Mouse (Mus musculus) liver, embryonic 13.5 days (tissue): Measurements from ENCODE around the gene Gda. TPM values are rescaled to one million over a fixed set of nuclear protein-coding genes. Genes with fewer than 3 reads are reported as not detected.

Experiments
- ATAC-seq: fragments of 200-750 bp; cut with Nextera tagmentation; 2 replicates; pipeline ENCODE4 v1.8.0; 2017; ENCODE audit warnings: low read depth, mild to moderate bottlenecking, moderate number of reproducible peaks, moderate library complexity
- DNase-seq: peaks from one replicate; pipeline ENCODE4 v3.0.0; 2022
- H3K27ac ChIP-seq: fragments of 300-500 bp; sonication (generic); 2 replicates; pipeline ENCODE4 v1.5.1; 2015; ENCODE audit warnings: moderate library complexity, mild to moderate bottlenecking, inconsistent platforms
- H3K27me3 ChIP-seq: fragments of 300-500 bp; sonication (generic); 2 replicates; pipeline ENCODE4 v1.6.1; 2015; ENCODE audit warnings: mild to moderate bottlenecking, inconsistent platforms
- H3K36me3 ChIP-seq: fragments of 300-500 bp; sonication (generic); 2 replicates; pipeline ENCODE4 v1.6.1; 2015; ENCODE audit warnings: mild to moderate bottlenecking, inconsistent platforms
- H3K4me1 ChIP-seq: fragments of 300-500 bp; sonication (generic); replicated peaks from 2 replicates; pipeline ENCODE4 v1.6.1; 2015; ENCODE audit warnings: inconsistent platforms
- H3K4me2 ChIP-seq: fragments of 300-500 bp; sonication (generic); 2 replicates; pipeline ENCODE4 v1.6.1; 2015; ENCODE audit warnings: inconsistent platforms, mild to moderate bottlenecking, moderate library complexity
- H3K4me3 ChIP-seq: fragments of 300-500 bp; sonication (generic); replicated peaks from 2 replicates; pipeline ENCODE4 v1.5.1; 2015; ENCODE audit warnings: mild to moderate bottlenecking, inconsistent platforms
- H3K9ac ChIP-seq: fragments of 300-500 bp; sonication (generic); 2 replicates; pipeline ENCODE4 v1.6.1; 2015; ENCODE audit warnings: mild to moderate bottlenecking, inconsistent platforms
- H3K9me3 ChIP-seq: fragments of 300-500 bp; sonication (generic); replicated peaks from 2 replicates; pipeline ENCODE4 v1.6.1; 2016; ENCODE audit warnings: inconsistent platforms
- WGBS: fragments of 180-500 bp; shearing (Covaris S2); methylation state at CpG from one replicate; pipeline ENCODE4 v1.1.7; 2015; ENCODE audit not compliant: insufficient replicate concordance; 5-methylcytosine and 5-hydroxymethylcytosine counted together
- polyA plus RNA-seq: library from polyadenylated mRNA; unstranded; fragments of >200 nt; fragmentation: Nextera tagmentation; extraction: Ambion mirVana; gene quantifications from 2 replicates; pipeline ENCODE4 v1.2.1, GENCODE M21; 2015

Gda gene
- polyA plus RNA-seq, 1 experiment from 2014 or later = 0.50 TPM

- H3K9ac ChIP-seq = no peak overlapping the region
- ATAC-seq (no peak), DNase-seq (no peak)
- H3K4me2 ChIP-seq = no peak overlapping the region
- H3K9me3 ChIP-seq = no peaks in the 10 kb centered on the region
- H3K36me3 ChIP-seq = no peaks in the 10 kb centered on the region
- H3K4me3 ChIP-seq = no peak overlapping the region
- H3K27me3 ChIP-seq = no peaks in the 10 kb centered on the region
- peaks cover 1% of the 10 kb centered on the region for H3K4me1 ChIP-seq
- WGBS = 42% methylated on average over 2 of the region's 2 CpGs
- no peak overlapping the region for H3K27ac ChIP-seq
Measured at GRCm38 (mm10) chr19:21371337-21371736, 101.9 kb downstream of the Gda start.

- H3K4me2 ChIP-seq = no peak overlapping the region
- no peak overlapping the region for H3K9ac ChIP-seq
- no peak for DNase-seq
- H3K4me1 ChIP-seq = no peaks in the 10 kb centered on the region
- ATAC-seq = no peak
- H3K9me3 ChIP-seq = no peaks in the 10 kb centered on the region
- no peak overlapping the region for H3K27ac ChIP-seq
- WGBS = 78% methylated on average over 8 of the region's 8 CpGs
- H3K4me3 ChIP-seq = no peak overlapping the region
- H3K27me3 ChIP-seq = no peaks in the 10 kb centered on the region
- no peaks in the 10 kb centered on the region for H3K36me3 ChIP-seq
Measured at GRCm38 (mm10) chr19:21370782-21371181, 102.5 kb downstream of the Gda start.

- H3K4me2 ChIP-seq = no peak overlapping the region
- H3K9ac ChIP-seq = no peak overlapping the region
- H3K36me3 ChIP-seq = no peaks in the 10 kb centered on the region
- H3K27ac ChIP-seq = no peak overlapping the region
- H3K9me3 ChIP-seq = no peaks in the 10 kb centered on the region
- H3K27me3 ChIP-seq = no peaks in the 10 kb centered on the region
- DNase-seq (no peak), ATAC-seq (no peak)
- H3K4me1 ChIP-seq = no peaks in the 10 kb centered on the region
- WGBS = 69% methylated on average over 6 of the region's 6 CpGs
- H3K4me3 ChIP-seq = no peak overlapping the region
Measured at GRCm38 (mm10) chr19:21369175-21369574, 104.1 kb downstream of the Gda start.

GRCm38 (mm10) chr19:21368595-21368994 lies 104.7 kb downstream of the Gda start:
- WGBS = 80% methylated on average over 4 of the region's 4 CpGs
- H3K4me3 ChIP-seq = no peak overlapping the region
- no peak overlapping the region for H3K9ac ChIP-seq

GRCm38 (mm10) chr19:21357792-21358191 lies 115.5 kb downstream of the Gda start:
- no peak for DNase-seq
- H3K27me3 ChIP-seq = no peaks in the 10 kb centered on the region
- H3K9ac ChIP-seq = no peak overlapping the region
- H3K4me2 ChIP-seq = no peak overlapping the region
- ATAC-seq = no peak
- 70% methylated on average over 6 of the region's 6 CpGs for WGBS
- no peaks in the 10 kb centered on the region for H3K36me3 ChIP-seq
- H3K27ac ChIP-seq = no peak overlapping the region
- no peaks in the 10 kb centered on the region for H3K9me3 ChIP-seq
- H3K4me3 ChIP-seq = no peak overlapping the region
- no peaks in the 10 kb centered on the region for H3K4me1 ChIP-seq

More at GRCm38 (mm10) chr19:21368595-21368994, 104.7 kb downstream of the Gda start:
- no peaks in the 10 kb centered on the region for H3K9me3 ChIP-seq
- H3K27ac ChIP-seq = no peak overlapping the region
- no peaks in the 10 kb centered on the region for H3K36me3 ChIP-seq
- no peak overlapping the region for H3K4me2 ChIP-seq
- H3K4me1 ChIP-seq = no peaks in the 10 kb centered on the region
- DNase-seq (no peak), ATAC-seq (no peak)
- no peaks in the 10 kb centered on the region for H3K27me3 ChIP-seq

- no peaks in the 10 kb centered on the region for H3K4me1 ChIP-seq
- H3K27ac ChIP-seq = no peak overlapping the region
- 64% methylated on average over 6 of the region's 6 CpGs for WGBS
- H3K27me3 ChIP-seq = no peaks in the 10 kb centered on the region
- no peaks in the 10 kb centered on the region for H3K36me3 ChIP-seq
- DNase-seq (no peak), ATAC-seq (no peak)
- H3K9ac ChIP-seq = no peak overlapping the region
- H3K4me3 ChIP-seq = no peak overlapping the region
- no peak overlapping the region for H3K4me2 ChIP-seq
- no peaks in the 10 kb centered on the region for H3K9me3 ChIP-seq
Measured at GRCm38 (mm10) chr19:21349634-21350033, 123.6 kb downstream of the Gda start.

- 81% methylated on average over 6 of the region's 6 CpGs for WGBS
- ATAC-seq (no peak), DNase-seq (no peak)
- Histone ChIP-seq H3K27me3 (no peaks in the 10 kb centered on the region), H3K36me3 (no peaks in the 10 kb centered on the region), H3K27ac (no peak overlapping the region), H3K4me2 (no peak overlapping the region), H3K4me3 (no peak overlapping the region), H3K4me1 (no peaks in the 10 kb centered on the region), H3K9me3 (no peaks in the 10 kb centered on the region), H3K9ac (no peak overlapping the region)
Measured at GRCm38 (mm10) chr19:21346646-21347045, 126.6 kb downstream of the Gda start.

Other genes with a start within 250 kb of the Gda start
- gene Zfand5, start 201.2 kb downstream of the Gda start, polyA plus RNA-seq = 36.8 and 38.6 TPM in 2 replicates
- gene 1110059E24Rik, start 179.5 kb upstream of the Gda start, polyA plus RNA-seq = 17.2 and 19.1 TPM in 2 replicates
- 7.0 and 8.1 TPM in 2 replicates for gene Abhd17b, start 179.7 kb upstream of the Gda start, polyA plus RNA-seq